Mouse (Mus musculus) embryonic facial prominence, embryonic 13.5 days (tissue): ENCODE data around the gene Hmox1. TPM values are rescaled to one million over a fixed set of nuclear protein-coding genes. Genes with fewer than 3 reads are reported as not detected.

Source experiments
- ATAC-seq: fragments of 200-750 bp; cut with Nextera tagmentation; 2 replicates; pipeline ENCODE4 v1.8.0; 2017; ENCODE audit warnings: low read depth; ENCODE audit not compliant: insufficient number of reproducible peaks, insufficient read depth, low FRiP score, low TSS enrichment
- H3K27ac ChIP-seq: fragments of 300-500 bp; sonication (generic); 2 replicates; pipeline ENCODE4 v1.5.1; 2015; ENCODE audit warnings: moderate library complexity, mild to moderate bottlenecking, inconsistent platforms
- H3K27me3 ChIP-seq: fragments of 300-500 bp; sonication (generic); 2 replicates; pipeline ENCODE4 v1.6.1; 2015; ENCODE audit warnings: mild to moderate bottlenecking, inconsistent platforms
- H3K36me3 ChIP-seq: fragments of 300-500 bp; sonication (generic); 2 replicates; pipeline ENCODE4 v1.6.1; 2015; ENCODE audit warnings: mild to moderate bottlenecking, inconsistent platforms
- H3K4me1 ChIP-seq: fragments of 300-500 bp; sonication (generic); 2 replicates; pipeline ENCODE4 v1.6.1; 2015; ENCODE audit warnings: inconsistent platforms
- H3K4me2 ChIP-seq: fragments of 300-500 bp; sonication (generic); 2 replicates; pipeline ENCODE4 v1.6.1; 2015; ENCODE audit warnings: moderate library complexity, mild to moderate bottlenecking, inconsistent platforms
- H3K4me3 ChIP-seq: fragments of 300-500 bp; sonication (generic); 2 replicates; pipeline ENCODE4 v1.5.1; 2015; ENCODE audit warnings: mild to moderate bottlenecking, inconsistent platforms
- H3K9ac ChIP-seq: fragments of 300-500 bp; sonication (generic); 2 replicates; pipeline ENCODE4 v1.6.1; 2015; ENCODE audit warnings: mild to moderate bottlenecking, inconsistent platforms
- H3K9me3 ChIP-seq: fragments of 300-500 bp; sonication (generic); 2 replicates; pipeline ENCODE4 v1.6.1; 2016; ENCODE audit warnings: inconsistent platforms
- WGBS: fragments of 180-500 bp; shearing (Covaris S2); methylation state at CpG from one replicate; pipeline ENCODE4 v1.1.7; 2015; ENCODE audit warnings: mixed read lengths; 5-methylcytosine and 5-hydroxymethylcytosine counted together
- polyA plus RNA-seq: library from polyadenylated mRNA; unstranded; fragments of >200 nt; fragmentation: Nextera tagmentation; extraction: Ambion mirVana; gene quantifications from 2 replicates; pipeline ENCODE4 v1.2.1, GENCODE M21; 2015

Hmox1 gene
- polyA plus RNA-seq, 1 experiment from 2014 or later = 24.0 TPM

DNA sequence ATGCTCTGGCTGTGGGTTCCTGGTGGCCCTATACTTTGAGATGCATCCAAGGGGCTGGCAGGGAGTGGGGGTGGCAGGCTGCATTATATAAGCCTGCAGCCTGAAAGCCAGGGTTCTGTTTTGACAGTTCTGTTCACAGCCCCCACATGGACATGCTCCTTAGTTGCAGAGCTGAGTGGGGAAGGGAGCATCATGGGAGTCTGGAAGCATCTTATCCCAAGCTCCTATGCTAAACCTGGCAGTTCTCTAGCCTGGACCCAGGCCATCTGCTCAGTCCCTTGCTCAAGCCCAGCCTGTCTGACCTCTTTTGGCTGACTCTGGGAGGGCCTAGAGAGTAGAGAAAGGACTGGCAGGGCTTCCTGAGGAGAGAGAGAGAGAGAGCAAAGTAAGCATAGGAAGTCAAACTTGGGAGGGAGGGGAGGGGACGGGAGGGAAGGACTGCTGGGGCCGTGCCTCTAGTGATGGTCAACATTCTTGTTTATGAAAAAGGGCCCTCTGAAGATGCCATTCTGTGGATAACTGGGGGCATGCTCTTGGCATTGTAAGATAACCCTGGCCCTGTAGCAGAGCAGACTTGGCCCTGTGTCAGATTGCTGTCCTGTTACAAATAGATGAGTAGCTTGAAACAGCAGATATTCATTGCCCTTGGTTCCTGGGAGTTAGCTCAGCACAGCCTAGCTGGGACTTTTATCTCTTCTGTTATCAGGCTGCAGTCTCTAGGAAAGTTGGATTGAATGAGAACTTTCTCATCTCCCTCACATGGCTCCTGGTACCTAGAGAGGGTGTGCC lies 41.4 kb downstream of the Hmox1 start:
- Histone ChIP-seq H3K9me3 (no peaks in the 10 kb centered on the region), H3K9ac (no peak overlapping the region), H3K4me2 (no peak overlapping the region), H3K36me3 (peaks cover 6% of the 10 kb centered on the region), H3K27ac (no peak overlapping the region), H3K4me3 (no peak overlapping the region), H3K4me1 (no peaks in the 10 kb centered on the region), H3K27me3 (no peaks in the 10 kb centered on the region)
- 67% methylated on average over 2 of the region's 2 CpGs for WGBS
- ATAC-seq = no peak

DNA sequence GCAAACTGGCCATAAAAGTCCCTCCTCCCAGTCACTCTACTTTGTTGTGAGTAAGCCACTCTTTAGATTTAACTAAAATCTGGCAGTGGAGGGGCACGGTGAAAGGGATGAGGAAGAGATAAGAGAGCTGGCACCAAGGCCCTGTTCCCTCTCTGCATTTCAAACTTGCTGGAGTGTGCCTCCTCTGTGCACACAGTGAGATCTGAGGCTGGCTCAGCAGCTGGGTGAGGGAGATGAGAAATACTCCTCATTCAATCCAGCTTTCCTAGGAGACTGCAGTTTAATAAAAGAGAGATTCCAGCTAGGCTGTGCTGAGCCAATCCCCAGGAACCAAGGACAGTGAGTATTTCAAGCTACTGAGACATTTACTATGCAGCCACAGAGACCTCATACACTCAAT lies 42.3 kb downstream of the Hmox1 start:
- no peaks in the 10 kb centered on the region for H3K36me3 ChIP-seq
- no peak for ATAC-seq

DNA sequence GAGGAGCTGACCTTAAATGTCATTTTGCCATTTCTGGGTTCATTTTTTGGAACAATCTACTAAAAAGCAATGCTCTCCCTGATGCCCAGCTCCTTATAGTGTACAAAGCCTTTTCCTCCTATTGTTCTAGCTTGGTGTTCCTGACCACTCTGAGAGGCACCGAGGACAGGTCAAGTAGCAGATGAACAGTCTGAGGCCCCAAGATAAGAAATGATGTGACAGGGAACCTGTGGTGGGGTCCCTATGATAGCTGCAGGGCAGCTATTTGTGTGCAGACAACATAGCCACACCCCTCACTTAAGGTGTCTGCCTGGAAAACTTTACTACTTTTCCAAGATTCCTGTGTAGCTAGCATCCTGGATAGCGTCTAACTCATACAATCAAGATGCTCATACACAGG lies 42.8 kb downstream of the Hmox1 start:
- Histone ChIP-seq H3K9me3 (no peaks in the 10 kb centered on the region), H3K4me1 (no peaks in the 10 kb centered on the region), H3K27me3 (no peaks in the 10 kb centered on the region), H3K27ac (no peak overlapping the region), H3K36me3 (no peaks in the 10 kb centered on the region), H3K4me2 (no peak overlapping the region), H3K9ac (no peak overlapping the region), H3K4me3 (no peak overlapping the region)
- ATAC-seq = no peak
- WGBS = 79% methylated on average over 2 of the region's 2 CpGs

More for the DNA sequence above, 42.3 kb downstream of the Hmox1 start:
- H3K27ac ChIP-seq = no peak overlapping the region
- H3K9ac ChIP-seq = no peak overlapping the region
- 75% methylated on average over 1 of the region's 1 CpGs for WGBS
- H3K4me2 ChIP-seq = no peak overlapping the region
- H3K4me3 ChIP-seq = no peak overlapping the region
- H3K4me1 ChIP-seq = no peaks in the 10 kb centered on the region
- no peaks in the 10 kb centered on the region for H3K27me3 ChIP-seq
- no peaks in the 10 kb centered on the region for H3K9me3 ChIP-seq

DNA sequence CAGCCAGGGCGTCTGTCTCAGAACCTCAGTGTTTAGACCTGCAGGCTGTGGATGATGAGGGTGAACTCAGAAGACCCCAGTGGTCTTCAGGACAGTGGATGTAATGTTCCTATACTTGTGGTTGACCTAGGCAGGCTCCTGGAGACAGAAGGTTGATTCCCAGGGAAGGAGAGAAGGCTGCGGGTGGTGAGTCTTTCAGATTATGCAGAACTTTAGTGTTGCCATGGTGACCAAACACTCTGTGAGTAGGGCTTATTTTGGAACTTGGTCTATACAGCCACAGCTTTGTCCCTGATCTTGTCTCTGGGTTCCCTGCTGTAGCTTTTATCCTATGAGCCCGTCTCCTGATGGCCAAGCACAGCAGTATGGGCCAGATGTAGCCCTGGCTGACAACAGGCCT lies 44.1 kb downstream of the Hmox1 start:
- Histone ChIP-seq H3K4me2 (no peak overlapping the region), H3K9ac (no peak overlapping the region), H3K4me3 (no peak overlapping the region), H3K4me1 (no peaks in the 10 kb centered on the region), H3K9me3 (no peaks in the 10 kb centered on the region), H3K36me3 (no peaks in the 10 kb centered on the region), H3K27ac (no peak overlapping the region), H3K27me3 (no peaks in the 10 kb centered on the region)
- 74% methylated on average over 3 of the region's 3 CpGs for WGBS
- no peak for ATAC-seq

Other genes starting within 250 kb of the Hmox1 start
- gene Isx, start 220.4 kb upstream of the Hmox1 start, polyA plus RNA-seq = not detected in 2 replicates
- 47.0 and 53.5 TPM in 2 replicates for gene Hmgxb4, start 100.3 kb upstream of the Hmox1 start, polyA plus RNA-seq
- 25.8 and 31.9 TPM in 2 replicates for gene Tom1, start 59.9 kb upstream of the Hmox1 start, polyA plus RNA-seq
- gene Mcm5, start 15.9 kb downstream of the Hmox1 start, polyA plus RNA-seq = 159 and 177 TPM in 2 replicates
- gene Rasd2, start 120.3 kb downstream of the Hmox1 start, polyA plus RNA-seq = 0.08 and 0.11 TPM in 2 replicates